Mouse (Mus musculus): ENCODE data around the gene Dscam.

GRCm38 (mm10) chr16:96896510-96897133, 273.9 kb downstream of the Dscam start:
- TF ChIP-seq POLR2A (IDR thresholded peaks at IDR 0.05; ENCODE audit: extremely low read depth, insufficient read depth, low read length) (no peak), CTCF (IDR thresholded peaks at IDR 0.05; ENCODE audit: low read depth, low read length) (peak; percentile 30; the same call in 1 of the 2 replicates)
